Mouse (Mus musculus) liver, postnatal 0 days (tissue): ENCODE data around the gene Ube2d2b. TPM values are rescaled to one million over a fixed set of nuclear protein-coding genes. Genes with fewer than 3 reads are reported as not detected.
A peak's percentile ranks its signal among the peaks of the same experiment; 100 is the strongest.

Experiments used
- ATAC-seq: fragments of 200-750 bp; cut with Nextera tagmentation; 2 replicates; pipeline ENCODE4 v1.8.0; 2017; ENCODE audit warnings: mild to moderate bottlenecking, moderate library complexity
- DNase-seq: peaks from one replicate; pipeline ENCODE4 v3.0.0-alpha.2; 2016
- H3K27ac ChIP-seq: fragments of 300-500 bp; sonication (generic); 2 replicates; pipeline ENCODE4 v1.5.1; 2014; ENCODE audit warnings: antibody characterized with exemption, moderate library complexity, mild to moderate bottlenecking, low read depth
- H3K27me3 ChIP-seq: fragments of 300-500 bp; sonication (generic); 2 replicates; pipeline ENCODE4 v1.6.1; 2014; ENCODE audit warnings: low read length, control low read depth, mixed read lengths; ENCODE audit not compliant: insufficient read depth
- H3K36me3 ChIP-seq: fragments of 300-500 bp; sonication (generic); replicated peaks from 2 replicates; pipeline ENCODE4 v1.6.1; 2014; ENCODE audit warnings: mild to moderate bottlenecking, control low read depth, low read length, moderate library complexity, mixed read lengths; ENCODE audit not compliant: insufficient read depth
- H3K4me1 ChIP-seq: fragments of 300-500 bp; sonication (generic); 2 replicates; pipeline ENCODE4 v1.6.1; 2014; ENCODE audit warnings: antibody characterized with exemption, mild to moderate bottlenecking, control low read depth; ENCODE audit not compliant: insufficient read depth
- H3K4me2 ChIP-seq: fragments of 300-500 bp; sonication (generic); 2 replicates; pipeline ENCODE4 v1.6.1; 2014; ENCODE audit warnings: low read depth, mild to moderate bottlenecking, low read length, moderate library complexity, mixed read lengths
- H3K4me3 ChIP-seq: fragments of 300-500 bp; sonication (generic); 2 replicates; pipeline ENCODE4 v1.5.1; 2014; ENCODE audit warnings: low read depth, low read length
- H3K9ac ChIP-seq: fragments of 300-500 bp; sonication (generic); replicated peaks from 2 replicates; pipeline ENCODE4 v1.6.1; 2014; ENCODE audit warnings: mild to moderate bottlenecking, moderate library complexity
- H3K9me3 ChIP-seq: fragments of 300-500 bp; sonication (generic); 2 replicates; pipeline ENCODE4 v1.6.1; 2016; ENCODE audit warnings: mild to moderate bottlenecking, control low read depth, low read length, mixed read lengths
- CTCF ChIP-seq: sonication (generic); IDR thresholded peaks from 2 replicates; pipeline ENCODE4 v1.5.1; 2016; ENCODE audit warnings: antibody characterized with exemption, low read depth
- EP300 ChIP-seq: IDR thresholded peaks from 2 replicates; pipeline ENCODE4 v1.6.1; 2016; ENCODE audit warnings: antibody characterized with exemption, low read depth, mild to moderate bottlenecking
- WGBS: fragments of 180-500 bp; shearing (Covaris S2); extraction: QIAGEN DNeasy Blood & Tissue Kit; methylation state at CpG from one replicate; pipeline ENCODE4 v1.1.7; 2014; ENCODE audit not compliant: insufficient replicate concordance; 5-methylcytosine and 5-hydroxymethylcytosine counted together
- polyA plus RNA-seq: library from polyadenylated mRNA; unstranded; fragments of >200 nt; fragmentation: Nextera tagmentation; extraction: Ambion mirVana; gene quantifications from 2 replicates; pipeline ENCODE4 v1.2.1, GENCODE M21; 2015

Ube2d2b gene
- polyA plus RNA-seq, 1 experiment from 2014 or later = 0.19 TPM

DNA sequence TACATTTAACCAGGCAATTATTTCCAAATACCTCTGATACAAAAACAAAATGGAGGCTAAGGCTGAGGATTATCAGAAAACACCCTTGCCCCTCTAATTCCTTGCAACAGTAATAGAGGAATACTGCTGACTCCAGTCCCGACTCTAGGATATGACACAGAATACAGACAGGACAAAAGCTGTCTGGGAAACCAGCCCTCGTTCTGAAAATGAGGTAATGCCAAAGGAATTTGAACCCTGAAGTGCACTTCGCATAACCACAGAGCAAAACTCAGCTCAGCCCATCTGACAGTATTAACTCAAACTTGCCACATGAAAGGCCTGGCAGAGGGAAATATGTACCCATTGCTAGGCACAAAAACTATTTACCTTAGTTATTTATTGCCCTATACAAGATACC is 36.6 kb upstream of the Ube2d2b start:
- ATAC-seq (0 out of 2 replicates have a peak, but pooled peaks have one; percentile 36), DNase-seq (no peak)
- H3K27ac ChIP-seq = no peak overlapping the region
- peaks cover 48% of the 10 kb centered on the region for H3K36me3 ChIP-seq
- no peaks in the 10 kb centered on the region for H3K4me1 ChIP-seq
- no peaks in the 10 kb centered on the region for H3K9me3 ChIP-seq
- H3K9ac ChIP-seq = no peak overlapping the region
- no peak overlapping the region for H3K4me3 ChIP-seq
- 53% methylated on average over 3 of the region's 3 CpGs for WGBS
- no peaks in the 10 kb centered on the region for H3K27me3 ChIP-seq
- TF ChIP-seq EP300 (no peak), CTCF (no peak)
- no peak overlapping the region for H3K4me2 ChIP-seq

DNA sequence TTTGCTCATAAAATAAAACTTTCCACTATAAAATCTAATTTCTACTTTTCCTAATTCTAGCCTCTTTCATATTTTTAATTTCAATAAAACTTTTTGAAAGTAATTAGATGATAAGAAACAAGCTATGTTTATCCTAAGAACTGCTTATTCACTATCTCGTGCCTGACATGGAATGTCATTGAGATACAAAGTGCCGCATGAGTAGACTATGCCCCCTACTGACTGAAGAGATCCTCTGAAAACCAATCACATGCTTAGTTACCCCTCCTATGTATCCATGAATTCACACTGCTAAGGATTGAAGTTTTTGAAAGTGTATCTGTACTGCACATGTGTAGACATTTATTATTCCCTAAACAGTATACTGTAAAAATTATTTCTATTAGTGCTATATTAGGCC is 36.0 kb upstream of the Ube2d2b start:
- Histone ChIP-seq H3K27ac (no peak overlapping the region), H3K9me3 (no peaks in the 10 kb centered on the region), H3K4me2 (no peak overlapping the region), H3K4me1 (no peaks in the 10 kb centered on the region), H3K36me3 (peaks cover 54% of the 10 kb centered on the region), H3K4me3 (no peak overlapping the region), H3K27me3 (no peaks in the 10 kb centered on the region), H3K9ac (no peak overlapping the region)
- 36% methylated on average over 2 of the region's 2 CpGs for WGBS
- ATAC-seq (no peak), DNase-seq (no peak)
- TF ChIP-seq CTCF = peak; percentile 65
- TF ChIP-seq EP300 = no peak

DNA sequence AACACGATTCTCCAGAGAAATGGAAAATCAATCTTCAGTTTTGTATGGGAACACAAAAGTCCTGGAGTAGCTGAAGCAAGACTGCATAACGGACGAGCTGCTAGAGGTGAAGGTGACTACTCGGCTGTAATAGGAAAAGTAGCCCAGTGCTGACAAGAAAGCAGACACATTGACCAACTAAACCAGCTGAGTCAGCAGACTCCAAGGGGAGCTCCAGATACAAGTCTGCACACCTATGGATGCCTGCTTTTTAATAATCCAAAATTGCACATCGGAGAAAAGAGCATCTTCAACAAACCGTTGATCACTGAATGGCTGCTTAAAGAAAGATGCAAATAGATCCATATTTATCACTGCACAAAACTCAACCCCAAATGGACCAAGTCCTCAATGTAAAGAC is 31.6 kb upstream of the Ube2d2b start:
- WGBS = 94% methylated on average over 6 of the region's 6 CpGs
- Histone ChIP-seq H3K36me3 (peaks cover 51% of the 10 kb centered on the region), H3K27ac (no peak overlapping the region), H3K27me3 (no peaks in the 10 kb centered on the region), H3K9ac (no peak overlapping the region), H3K4me3 (no peak overlapping the region), H3K4me2 (no peak overlapping the region), H3K4me1 (no peaks in the 10 kb centered on the region), H3K9me3 (no peaks in the 10 kb centered on the region)
- no peak for TF ChIP-seq CTCF
- TF ChIP-seq EP300 = no peak
- DNase-seq (no peak), ATAC-seq (no peak)

DNA sequence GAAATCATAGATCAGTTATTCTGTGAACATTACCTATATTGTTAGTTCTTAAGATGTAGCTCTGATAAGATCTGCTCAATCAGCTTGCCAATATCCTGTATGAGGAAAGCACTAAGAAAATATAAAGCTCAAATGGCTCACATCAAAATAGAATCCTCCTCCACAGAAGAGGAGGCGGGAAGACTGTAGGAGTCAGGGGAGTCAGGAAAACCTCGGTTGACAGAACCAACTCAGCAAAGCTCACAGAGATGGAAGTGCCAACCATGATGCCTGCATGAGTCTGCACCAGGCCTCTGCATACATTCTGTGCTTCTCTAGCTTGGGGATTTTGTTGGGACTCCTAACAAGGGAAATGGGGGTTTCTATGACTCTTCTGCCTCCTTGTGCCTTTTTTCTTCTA is 28.7 kb upstream of the Ube2d2b start:
- Histone ChIP-seq H3K36me3 (peaks cover 39% of the 10 kb centered on the region), H3K4me3 (no peak overlapping the region)
- no peak for DNase-seq

DNA sequence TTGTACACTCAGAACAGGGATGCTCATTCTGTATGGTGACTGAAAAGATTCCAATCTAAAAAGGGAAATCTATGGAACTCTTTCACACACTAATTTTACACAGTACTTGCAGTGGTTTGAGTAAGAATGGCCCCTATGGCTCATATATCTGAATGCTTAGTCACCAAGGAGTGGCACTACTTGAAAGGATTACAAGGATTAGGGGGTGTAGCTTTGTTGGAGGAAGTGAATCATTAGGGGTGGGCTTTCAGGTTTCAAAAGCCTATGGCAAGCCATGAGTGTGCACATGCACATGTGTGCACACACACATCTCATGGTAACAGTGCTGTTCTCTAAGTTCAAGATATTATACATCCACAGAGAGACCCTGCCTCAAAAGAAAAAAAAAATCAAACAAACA is 27.3 kb upstream of the Ube2d2b start:
- H3K4me3 ChIP-seq = no peak overlapping the region
- no peak for ATAC-seq
- TF ChIP-seq EP300 (no peak), CTCF (no peak)
- no peak for DNase-seq
- no peak overlapping the region for H3K9ac ChIP-seq
- H3K36me3 ChIP-seq = peaks cover 29% of the 10 kb centered on the region
- H3K4me2 ChIP-seq = no peak overlapping the region
- no peak overlapping the region for H3K27ac ChIP-seq
- H3K27me3 ChIP-seq = no peaks in the 10 kb centered on the region
- no peaks in the 10 kb centered on the region for H3K4me1 ChIP-seq
- no peaks in the 10 kb centered on the region for H3K9me3 ChIP-seq

More for the DNA sequence above, 28.7 kb upstream of the Ube2d2b start:
- Histone ChIP-seq H3K4me1 (no peaks in the 10 kb centered on the region), H3K27ac (no peak overlapping the region), H3K9me3 (no peaks in the 10 kb centered on the region), H3K9ac (no peak overlapping the region), H3K27me3 (no peaks in the 10 kb centered on the region), H3K4me2 (no peak overlapping the region)
- 83% methylated on average over 2 of the region's 2 CpGs for WGBS
- no peak for ATAC-seq
- TF ChIP-seq EP300 (no peak), CTCF (no peak)

DNA sequence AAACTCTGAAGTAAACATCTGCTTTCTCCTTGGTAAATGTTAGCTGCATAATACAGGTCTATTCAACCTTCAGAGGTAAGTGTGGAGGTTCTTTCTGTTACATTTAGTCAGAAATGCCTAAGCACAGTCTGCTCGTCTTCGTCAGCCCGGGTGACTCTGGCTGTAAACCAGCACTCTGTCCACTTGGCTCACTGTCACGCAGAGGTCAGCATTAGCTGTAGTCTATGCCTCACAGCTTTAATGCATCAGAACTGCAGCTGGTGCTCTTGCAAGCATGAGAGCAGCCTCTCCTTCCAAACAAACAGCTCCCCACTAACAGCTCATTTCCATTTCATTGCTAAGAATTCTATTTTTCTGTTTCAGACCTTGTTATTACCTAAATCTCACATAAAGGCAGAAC is 22.4 kb upstream of the Ube2d2b start:
- TF ChIP-seq CTCF (no peak), EP300 (no peak)
- WGBS = 82% methylated on average over 4 of the region's 4 CpGs
- no peak overlapping the region for H3K27ac ChIP-seq
- no peak for ATAC-seq
- H3K27me3 ChIP-seq = no peaks in the 10 kb centered on the region
- H3K4me1 ChIP-seq = no peaks in the 10 kb centered on the region
- no peak overlapping the region for H3K4me2 ChIP-seq
- no peaks in the 10 kb centered on the region for H3K9me3 ChIP-seq
- H3K9ac ChIP-seq = no peak overlapping the region
- H3K4me3 ChIP-seq = no peak overlapping the region
- peaks cover 24% of the 10 kb centered on the region for H3K36me3 ChIP-seq
- no peak for DNase-seq

DNA sequence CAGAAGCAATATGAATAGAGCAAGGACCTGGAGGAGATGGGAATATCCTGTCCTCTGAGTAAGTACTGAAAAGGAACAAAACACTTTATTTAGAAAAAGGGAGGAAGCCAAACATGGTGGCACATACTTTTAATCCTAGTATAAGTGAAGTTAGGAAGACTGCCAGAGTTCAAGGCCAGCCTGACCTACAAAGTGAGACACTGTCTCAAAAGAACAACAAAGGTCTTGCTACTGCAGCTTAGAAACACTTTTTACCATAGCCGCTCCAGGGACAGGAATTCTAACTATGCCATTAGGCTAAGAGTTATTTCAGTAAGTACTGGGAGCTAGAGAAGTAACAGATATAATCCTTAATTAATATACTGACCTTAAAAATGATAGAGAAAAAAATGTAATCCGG is 15.2 kb upstream of the Ube2d2b start:
- 83% methylated on average over 2 of the region's 2 CpGs for WGBS
- no peaks in the 10 kb centered on the region for H3K27me3 ChIP-seq
- no peaks in the 10 kb centered on the region for H3K9me3 ChIP-seq
- no peak for ATAC-seq
- no peaks in the 10 kb centered on the region for H3K4me1 ChIP-seq
- no peak overlapping the region for H3K27ac ChIP-seq
- no peak overlapping the region for H3K9ac ChIP-seq
- no peak overlapping the region for H3K4me2 ChIP-seq
- no peak for DNase-seq
- TF ChIP-seq EP300 (no peak), CTCF (no peak)
- peaks cover 68% of the 10 kb centered on the region for H3K36me3 ChIP-seq
- H3K4me3 ChIP-seq = no peak overlapping the region
